Mouse (Mus musculus): Measurements from ENCODE around the gene Cap1.
"Not testable (repeated sequence)": the region's sequence is repeated elsewhere in the genome, so short reads cannot be mapped to it uniquely, and the experiment has no call there.

Gene Cap1

DNA sequence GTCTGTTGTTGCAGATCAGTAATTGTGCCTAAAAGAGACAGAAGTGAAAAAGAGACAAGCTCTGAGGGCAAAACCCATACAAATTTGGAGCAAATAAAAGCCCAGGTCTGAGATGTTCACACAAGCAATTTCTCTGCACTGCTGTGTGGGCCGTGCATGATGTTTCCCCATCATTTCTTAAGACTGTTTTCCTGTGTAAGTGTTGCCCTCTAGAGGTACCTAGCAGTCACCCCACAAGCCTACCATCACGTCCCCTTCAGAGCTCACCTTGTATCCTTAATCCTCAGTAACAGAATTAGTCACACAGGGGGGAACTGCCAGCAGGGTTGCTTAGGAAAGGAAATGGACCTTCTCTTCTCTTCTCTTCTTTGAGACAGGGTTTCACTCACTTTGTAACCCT lies 27.9 kb downstream of the Cap1 start:
- in situ Hi-C loops (cut with MboI; ENCODE audit: low pct_unique_long_range_greater_than_20kb in 1 of 2, low sequenced_read_pairs in 2 of 2, unreplicated experiment in 1 of 2), result no loop called here

DNA sequence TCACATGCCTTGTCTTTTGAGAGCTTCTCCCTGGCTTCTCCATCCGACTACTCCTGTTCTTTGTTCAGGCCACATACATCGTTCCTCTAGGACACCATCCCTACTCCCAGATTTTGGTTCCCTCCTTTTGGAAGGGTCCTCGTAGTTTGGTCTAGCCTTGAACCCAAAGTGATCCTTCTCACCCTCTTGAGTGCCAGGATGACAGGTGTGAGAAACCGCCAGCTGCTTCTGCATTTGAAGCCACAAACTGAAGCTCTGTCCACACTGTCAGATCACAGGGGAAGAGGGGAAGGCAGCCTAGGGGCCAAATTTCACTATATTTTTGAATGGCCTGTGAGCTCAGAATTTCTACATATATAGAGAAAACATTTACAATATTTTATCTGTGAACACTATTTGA lies 31.1 kb downstream of the Cap1 start:
- in situ Hi-C loops (cut with MboI; ENCODE audit: low pct_unique_long_range_greater_than_20kb in 1 of 2, low sequenced_read_pairs in 2 of 2, unreplicated experiment in 1 of 2), result no loop called here

GRCm38 (mm10) chr4:122853691-122854090 lies 32.2 kb downstream of the Cap1 start:
- in situ Hi-C loops (cut with MboI; ENCODE audit: low pct_unique_long_range_greater_than_20kb in 1 of 2, low sequenced_read_pairs in 2 of 2, unreplicated experiment in 1 of 2), result no loop called here

- in situ Hi-C loops (cut with MboI; ENCODE audit: low pct_unique_long_range_greater_than_20kb in 1 of 2, low sequenced_read_pairs in 2 of 2, unreplicated experiment in 1 of 2), result no loop called here
These were observed 34.3 kb downstream of the Cap1 start for GRCm38 (mm10) chr4:122851535-122851934.

GRCm38 (mm10) chr4:122848150-122848621 lies 37.7 kb downstream of the Cap1 start:
- in situ Hi-C loops (cut with MboI; ENCODE audit: low pct_unique_long_range_greater_than_20kb in 1 of 2, low sequenced_read_pairs in 2 of 2, unreplicated experiment in 1 of 2), result no loop called here

GRCm38 (mm10) chr4:122838416-122838815 lies 47.4 kb downstream of the Cap1 start:
- in situ Hi-C loops (cut with MboI; ENCODE audit: low pct_unique_long_range_greater_than_20kb in 1 of 2, low sequenced_read_pairs in 2 of 2, unreplicated experiment in 1 of 2), result no loop called here

DNA sequence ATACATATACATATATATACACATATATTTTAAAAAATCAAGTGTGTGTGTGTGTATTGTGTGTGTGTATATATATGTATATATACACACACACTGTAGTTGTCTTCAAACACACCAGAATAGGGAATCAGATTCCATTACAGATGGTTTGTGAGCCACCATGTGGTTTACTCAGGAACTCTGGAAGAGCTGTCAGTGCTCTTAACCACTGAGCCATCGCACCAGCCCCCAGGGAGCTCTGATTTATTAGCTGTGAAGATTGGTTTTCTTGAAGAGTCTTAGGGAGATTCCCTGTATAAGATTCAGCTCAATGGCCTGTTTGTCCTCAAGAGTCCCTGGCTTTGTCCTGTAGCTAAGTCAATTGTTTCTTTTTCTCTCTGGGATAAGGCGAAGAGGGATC lies 47.9 kb downstream of the Cap1 start:
- in situ Hi-C loops (cut with MboI; ENCODE audit: low pct_unique_long_range_greater_than_20kb in 1 of 2, low sequenced_read_pairs in 2 of 2, unreplicated experiment in 1 of 2), result no loop called here

GRCm38 (mm10) chr4:122837180-122837730 lies 48.6 kb downstream of the Cap1 start:
- in situ Hi-C loops (cut with MboI; ENCODE audit: low pct_unique_long_range_greater_than_20kb in 1 of 2, low sequenced_read_pairs in 2 of 2, unreplicated experiment in 1 of 2), result no loop called here

DNA sequence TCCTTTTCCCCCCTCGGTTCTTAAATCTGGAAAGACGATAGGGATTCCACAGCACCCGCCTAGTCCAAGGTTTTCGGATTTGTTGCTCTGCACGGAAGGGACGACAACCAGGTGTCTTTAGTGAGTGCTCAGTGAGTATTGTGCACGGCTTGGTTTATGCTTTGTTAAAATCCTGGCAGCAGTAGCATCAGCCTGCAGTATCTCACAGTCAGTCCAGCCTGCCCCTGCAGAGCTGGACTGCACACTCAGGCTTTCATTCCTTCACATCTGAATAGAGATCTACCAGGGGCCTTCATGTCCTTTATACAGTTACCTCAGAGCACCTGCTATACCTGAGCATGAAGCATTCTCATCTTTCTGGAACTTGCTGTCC lies 49.5 kb downstream of the Cap1 start:
- in situ Hi-C loops (cut with MboI; ENCODE audit: low pct_unique_long_range_greater_than_20kb in 1 of 2, low sequenced_read_pairs in 2 of 2, unreplicated experiment in 1 of 2), result no loop called here

GRCm38 (mm10) chr4:122835530-122836402 lies 50.1 kb downstream of the Cap1 start, which contains the start of gene Ppt1:
Gene Ppt1, plus strand, starts transcription at chr4:122836242.
- in situ Hi-C loops (cut with MboI; ENCODE audit: low pct_unique_long_range_greater_than_20kb in 1 of 2, low sequenced_read_pairs in 2 of 2, unreplicated experiment in 1 of 2), result no loop called here

DNA sequence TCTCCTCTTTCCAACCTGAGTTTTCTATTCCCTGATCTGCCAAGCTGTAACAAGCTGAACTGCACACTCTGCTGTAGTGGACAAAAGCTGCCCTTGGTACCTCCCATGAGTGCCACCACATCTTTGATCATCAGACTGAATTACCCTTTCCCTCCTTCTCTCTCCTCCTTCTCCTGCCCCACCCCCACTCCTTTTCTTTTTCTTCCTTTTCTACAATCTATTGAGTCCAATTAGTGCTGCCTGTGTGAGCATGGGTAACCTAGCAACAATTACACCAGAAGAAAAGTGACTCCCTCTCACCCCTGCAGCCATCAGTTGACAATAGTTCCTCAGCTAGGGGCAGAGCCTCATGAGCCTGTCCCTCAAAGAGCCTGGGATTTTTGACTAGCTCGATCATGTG lies 54.0 kb downstream of the Cap1 start:
- in situ Hi-C loops (cut with MboI; ENCODE audit: low pct_unique_long_range_greater_than_20kb in 1 of 2, low sequenced_read_pairs in 2 of 2, unreplicated experiment in 1 of 2), result no loop called here

- in situ Hi-C loops (cut with MboI; ENCODE audit: low pct_unique_long_range_greater_than_20kb in 1 of 2, low sequenced_read_pairs in 2 of 2, unreplicated experiment in 1 of 2), result no loop called here
These were observed 56.5 kb downstream of the Cap1 start for GRCm38 (mm10) chr4:122829339-122829738.

DNA sequence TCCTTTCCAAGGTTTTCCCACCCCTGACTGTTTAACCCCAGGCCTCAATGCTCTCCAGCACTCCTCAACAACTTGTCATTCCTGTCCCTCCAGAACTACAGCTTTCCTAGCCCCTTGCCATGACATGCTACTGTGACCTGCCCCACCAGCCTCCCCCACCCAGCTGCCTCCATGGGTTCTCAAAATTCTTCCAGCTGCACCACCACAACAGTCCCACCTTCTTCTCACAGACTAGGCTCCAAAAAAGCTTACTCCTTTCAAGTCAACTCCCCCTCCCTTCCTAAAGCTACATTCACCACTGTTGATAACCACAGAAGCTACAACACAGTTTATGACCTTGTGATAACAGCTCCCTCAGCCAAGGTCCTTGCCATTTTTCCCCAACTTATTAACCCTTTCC lies 58.2 kb downstream of the Cap1 start:
- in situ Hi-C loops (cut with MboI; ENCODE audit: low pct_unique_long_range_greater_than_20kb in 1 of 2, low sequenced_read_pairs in 2 of 2, unreplicated experiment in 1 of 2), result no loop called here

DNA sequence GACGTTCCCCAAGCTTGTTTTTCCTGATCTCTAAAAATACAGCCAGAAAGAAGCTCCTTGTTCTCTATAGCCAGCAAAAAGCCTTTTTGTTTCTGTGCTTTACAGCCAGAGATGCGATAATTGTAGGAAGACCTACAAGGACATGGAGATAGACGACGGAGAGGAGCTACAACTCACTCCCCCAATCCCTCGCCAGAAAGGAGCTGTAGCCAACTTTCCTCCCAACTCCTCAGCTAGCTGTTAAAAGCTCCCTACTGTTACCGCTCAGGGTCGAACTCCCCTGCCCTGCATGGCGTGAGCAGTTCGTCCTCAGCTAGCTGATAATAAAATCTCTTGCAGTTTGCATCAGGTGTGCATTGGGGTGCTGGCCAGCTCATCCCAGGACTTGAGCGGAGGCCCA lies 64.9 kb downstream of the Cap1 start:
- in situ Hi-C loops (cut with MboI; ENCODE audit: low pct_unique_long_range_greater_than_20kb in 1 of 2, low sequenced_read_pairs in 2 of 2, unreplicated experiment in 1 of 2), result not testable (repeated sequence)

GRCm38 (mm10) chr4:122816202-122816601 lies 69.7 kb downstream of the Cap1 start:
- in situ Hi-C loops (cut with MboI; ENCODE audit: low pct_unique_long_range_greater_than_20kb in 1 of 2, low sequenced_read_pairs in 2 of 2, unreplicated experiment in 1 of 2), result no loop called here

GRCm38 (mm10) chr4:122811824-122812223 lies 74.0 kb downstream of the Cap1 start:
- in situ Hi-C loops (cut with MboI; ENCODE audit: low pct_unique_long_range_greater_than_20kb in 1 of 2, low sequenced_read_pairs in 2 of 2, unreplicated experiment in 1 of 2), result no loop called here

DNA sequence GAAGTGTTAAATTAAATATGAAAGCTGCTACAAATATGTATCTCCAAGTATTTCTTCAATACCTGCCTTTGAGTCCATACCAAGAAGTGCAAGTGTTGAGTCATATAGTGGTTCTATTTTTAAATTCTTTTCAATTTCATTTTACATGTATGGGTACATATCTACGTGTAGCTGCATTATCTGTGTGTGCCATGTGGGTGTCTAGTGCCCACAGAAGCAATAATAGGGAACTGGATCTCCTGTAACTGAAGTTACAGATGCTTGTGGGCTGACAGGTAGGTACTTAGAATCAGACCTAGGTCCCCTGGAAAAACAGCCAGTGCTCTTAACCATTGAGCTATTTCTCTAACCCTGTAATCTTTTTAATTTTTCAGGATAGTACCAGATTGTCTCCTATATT lies 74.7 kb downstream of the Cap1 start:
- in situ Hi-C loops (cut with MboI; ENCODE audit: low pct_unique_long_range_greater_than_20kb in 1 of 2, low sequenced_read_pairs in 2 of 2, unreplicated experiment in 1 of 2), result no loop called here
